Mouse (Mus musculus): ENCODE results near the gene Nfya. TPM values are rescaled to one million over a fixed set of nuclear protein-coding genes. Genes with fewer than 3 reads are reported as not detected.

Gene Nfya
- polyA plus RNA-seq, 1 experiment: 63.7 TPM

DNA sequence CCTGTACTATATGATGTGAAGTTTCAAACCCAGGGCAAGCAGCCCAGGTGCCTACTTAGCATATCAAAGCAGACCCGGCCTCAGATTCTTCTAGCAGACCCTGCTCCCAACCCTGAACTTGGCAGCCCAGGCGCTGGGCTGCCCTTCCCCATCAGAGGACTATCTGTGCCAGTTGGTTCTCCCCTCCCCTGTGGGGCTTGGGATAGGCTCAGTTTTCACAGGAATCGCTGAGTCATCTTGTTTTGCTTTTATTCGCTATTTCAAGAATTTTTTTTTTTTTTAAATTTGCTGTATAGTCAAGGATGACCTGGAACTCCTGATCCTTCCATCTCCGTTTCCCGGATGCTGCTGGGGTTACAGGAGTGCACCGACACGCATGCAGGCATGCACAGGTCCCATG is 38.0 kb upstream of the Nfya start:
- Histone ChIP-seq H3K27ac (ENCODE audit: insufficient read depth, low read depth, low read length) (no peak overlapping the region), H3K4me3 (ENCODE audit: insufficient read depth, low read length) (no peak overlapping the region), H3K4me1 (ENCODE audit: control insufficient read depth, insufficient read depth, low read length) (no peaks in the 10 kb centered on the region)
- TF ChIP-seq POLR2A (IDR thresholded peaks at IDR 0.05; ENCODE audit: borderline replicate concordance, low read depth, low read length): no peak
- no peak for TF ChIP-seq CTCF (IDR thresholded peaks at IDR 0.05; ENCODE audit: low read depth, low read length)

DNA sequence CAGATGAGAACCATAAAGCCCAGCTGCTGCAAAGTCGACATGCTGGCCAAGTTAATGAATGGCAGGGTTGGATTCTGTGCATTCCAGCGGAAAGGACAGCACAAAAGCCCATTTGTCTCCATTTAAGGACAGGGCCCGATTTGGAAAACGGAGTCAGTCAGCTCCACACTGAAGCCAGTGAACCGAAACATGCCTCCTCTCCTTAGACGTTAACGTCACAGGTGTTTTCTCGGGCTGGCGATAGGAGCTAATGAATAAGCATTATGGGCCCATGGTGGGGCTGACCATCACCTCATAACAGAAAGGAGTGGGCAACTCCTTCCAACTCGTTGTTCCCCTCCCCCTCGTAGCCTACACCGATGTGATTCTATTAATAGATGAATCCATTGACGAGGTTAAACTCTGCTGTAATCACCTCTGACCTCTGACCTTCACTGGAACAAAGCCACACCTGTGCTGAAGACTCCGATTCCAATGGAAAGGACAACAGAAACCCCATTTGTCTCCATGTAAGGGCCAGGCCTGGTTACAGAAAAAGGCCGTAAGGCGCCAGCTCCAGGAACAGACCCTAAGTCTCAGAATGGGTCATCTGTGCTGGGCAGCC is 33.9 kb upstream of the Nfya start:
- Histone ChIP-seq H3K4me1 (ENCODE audit: control insufficient read depth, insufficient read depth, low read length) (no peaks in the 10 kb centered on the region), H3K27ac (ENCODE audit: insufficient read depth, low read depth, low read length) (no peak overlapping the region), H3K4me3 (ENCODE audit: insufficient read depth, low read length) (no peak overlapping the region)
- TF ChIP-seq CTCF (IDR thresholded peaks at IDR 0.05; ENCODE audit: low read depth, low read length) (no peak), POLR2A (IDR thresholded peaks at IDR 0.05; ENCODE audit: borderline replicate concordance, low read depth, low read length) (no peak)

DNA sequence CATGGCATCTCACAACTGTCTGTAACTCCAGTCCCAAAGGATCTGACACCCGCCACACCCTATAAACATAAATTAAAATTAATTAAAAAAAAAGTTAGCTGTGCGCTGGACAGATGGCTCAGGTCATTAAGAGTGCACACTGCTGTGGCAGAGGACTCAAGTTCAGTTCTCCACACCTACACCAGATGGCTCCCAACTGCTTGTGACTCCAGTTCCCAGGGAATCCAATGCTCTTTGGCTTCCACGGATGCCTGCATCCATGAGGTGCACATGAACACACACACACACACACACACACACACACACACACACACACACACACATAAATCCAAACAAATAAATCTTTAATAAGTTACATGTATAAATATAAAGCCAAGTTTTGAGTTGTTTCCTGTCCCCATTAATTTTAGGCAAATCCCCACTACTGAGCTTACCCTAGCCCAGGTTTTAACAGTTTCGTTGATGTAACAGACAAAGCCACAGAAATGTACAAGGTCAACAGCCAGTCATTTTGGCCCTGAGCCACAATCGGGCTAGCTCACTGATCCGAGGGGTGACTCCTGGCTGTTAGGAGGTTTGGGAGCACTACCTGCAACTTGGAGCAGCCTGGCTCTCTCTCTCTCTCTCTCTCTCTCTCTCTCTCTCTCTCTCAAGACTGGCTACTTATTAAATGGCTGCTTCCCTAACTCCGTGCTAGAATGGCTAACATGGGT is 33.2 kb upstream of the Nfya start:
- TF ChIP-seq POLR2A (IDR thresholded peaks at IDR 0.05; ENCODE audit: borderline replicate concordance, low read depth, low read length): no peak
- TF ChIP-seq CTCF (IDR thresholded peaks at IDR 0.05; ENCODE audit: low read depth, low read length): no peak
- no peak overlapping the region for H3K27ac ChIP-seq (ENCODE audit: insufficient read depth, low read depth, low read length)
- H3K4me3 ChIP-seq (ENCODE audit: insufficient read depth, low read length): no peak overlapping the region
- no peaks in the 10 kb centered on the region for H3K4me1 ChIP-seq (ENCODE audit: control insufficient read depth, insufficient read depth, low read length)

DNA sequence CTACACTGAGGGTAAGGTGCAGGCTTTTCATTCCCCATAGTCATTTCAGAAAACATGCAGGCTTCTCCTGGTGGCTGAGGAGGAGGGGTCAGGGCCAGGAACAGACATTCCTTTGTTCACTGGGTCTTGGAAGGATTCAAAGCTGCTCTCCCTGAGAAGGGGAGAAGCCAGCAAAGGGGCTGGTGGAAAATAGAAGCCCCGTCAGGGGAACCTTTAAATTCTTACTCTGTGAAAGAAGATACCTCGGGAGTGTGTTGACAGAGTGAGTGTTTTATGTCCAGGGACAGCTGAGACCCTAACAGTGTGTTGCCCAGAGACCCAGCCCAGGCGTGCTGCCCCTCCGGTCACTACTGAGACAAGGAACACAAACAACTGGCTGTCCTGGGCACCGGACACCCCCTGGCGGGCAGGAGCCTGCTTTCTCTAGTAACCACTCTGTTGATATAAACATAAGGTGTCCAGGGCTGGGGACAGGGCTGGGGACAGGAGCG is 27.8 kb upstream of the Nfya start:
- Histone ChIP-seq H3K27ac (ENCODE audit: insufficient read depth, low read depth, low read length) (no peak overlapping the region), H3K4me1 (ENCODE audit: control insufficient read depth, insufficient read depth, low read length) (no peaks in the 10 kb centered on the region), H3K4me3 (ENCODE audit: insufficient read depth, low read length) (no peak overlapping the region)
- TF ChIP-seq POLR2A (IDR thresholded peaks at IDR 0.05; ENCODE audit: borderline replicate concordance, low read depth, low read length) (no peak), CTCF (IDR thresholded peaks at IDR 0.05; ENCODE audit: low read depth, low read length) (no peak)

DNA sequence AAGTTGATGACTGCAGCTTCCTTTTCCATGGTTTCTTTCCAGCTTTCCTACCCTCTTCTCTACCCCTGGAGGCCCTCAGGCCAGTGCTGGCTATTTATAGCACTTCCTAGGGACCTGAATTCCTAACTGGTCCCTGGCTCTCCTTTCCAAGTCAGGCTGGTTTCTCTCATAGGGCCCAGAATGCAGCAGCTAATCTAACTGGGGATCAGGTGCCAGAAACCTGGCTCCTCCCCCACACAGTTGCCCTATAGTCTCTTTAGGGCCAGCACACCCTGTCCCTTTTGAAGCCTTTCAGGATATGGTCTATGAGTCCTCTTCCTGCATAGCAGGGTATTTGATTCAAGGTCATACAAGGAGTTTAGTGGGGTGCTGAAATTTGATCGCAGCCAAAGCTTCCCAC is 26.8 kb upstream of the Nfya start:
- TF ChIP-seq POLR2A (IDR thresholded peaks at IDR 0.05; ENCODE audit: borderline replicate concordance, low read depth, low read length): no peak
- no peak for TF ChIP-seq CTCF (IDR thresholded peaks at IDR 0.05; ENCODE audit: low read depth, low read length)
- Histone ChIP-seq H3K27ac (ENCODE audit: insufficient read depth, low read depth, low read length) (no peak overlapping the region), H3K4me3 (ENCODE audit: insufficient read depth, low read length) (no peak overlapping the region), H3K4me1 (ENCODE audit: control insufficient read depth, insufficient read depth, low read length) (no peaks in the 10 kb centered on the region)

DNA sequence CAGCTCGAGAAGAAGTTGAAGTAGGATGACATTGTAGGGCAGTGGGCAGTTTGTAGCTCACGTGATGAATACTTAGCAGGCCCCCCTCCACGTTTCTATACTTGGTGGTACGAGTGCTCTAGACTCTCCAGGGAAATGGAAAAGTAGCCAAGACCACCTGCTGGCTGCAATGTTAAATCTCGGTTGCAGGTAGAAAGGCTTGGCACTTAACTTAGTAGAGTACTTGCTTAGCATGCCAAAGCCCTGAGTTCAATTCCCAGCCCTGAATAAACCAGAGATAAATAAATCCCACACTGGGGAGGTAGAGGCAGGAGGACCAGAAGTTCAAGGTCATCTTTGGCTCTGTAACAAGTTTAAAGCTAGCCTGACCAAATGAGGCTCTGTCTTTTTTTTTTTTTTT is 24.8 kb upstream of the Nfya start:
- Histone ChIP-seq H3K27ac (ENCODE audit: insufficient read depth, low read depth, low read length) (no peak overlapping the region), H3K4me3 (ENCODE audit: insufficient read depth, low read length) (no peak overlapping the region), H3K4me1 (ENCODE audit: control insufficient read depth, insufficient read depth, low read length) (no peaks in the 10 kb centered on the region)
- TF ChIP-seq CTCF (IDR thresholded peaks at IDR 0.05; ENCODE audit: low read depth, low read length) (no peak), POLR2A (IDR thresholded peaks at IDR 0.05; ENCODE audit: borderline replicate concordance, low read depth, low read length) (no peak)

DNA sequence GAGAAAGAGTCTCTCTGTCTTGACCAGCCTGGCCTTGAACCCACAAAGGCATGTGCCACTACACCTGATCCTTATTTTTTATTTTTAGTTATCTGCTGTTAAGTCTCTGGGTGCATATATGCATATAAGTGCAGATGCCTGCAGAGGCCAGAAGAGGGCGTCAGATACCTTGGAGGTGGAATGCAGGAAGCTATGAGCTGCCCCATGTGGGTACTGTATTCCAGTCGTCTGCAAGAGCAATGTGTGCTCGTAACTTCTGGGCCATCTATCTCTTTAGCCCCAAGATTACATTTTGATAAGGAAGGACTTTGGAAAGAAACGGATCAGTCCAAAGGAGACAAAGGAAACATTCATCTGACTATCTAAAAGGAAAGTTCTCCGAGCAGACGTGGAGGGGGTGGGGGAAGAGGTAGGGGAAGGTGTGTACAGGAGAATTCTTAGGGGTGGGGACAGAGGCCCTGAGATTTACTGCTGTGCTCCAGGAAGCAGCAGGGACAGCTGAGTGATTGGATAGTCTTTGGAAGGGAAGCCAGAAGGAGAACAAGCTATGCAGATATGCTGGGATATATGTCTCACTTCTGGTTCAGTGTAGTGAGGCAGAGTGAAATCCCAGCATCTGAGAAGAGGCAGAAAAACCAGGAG is 24.1 kb upstream of the Nfya start:
- Histone ChIP-seq H3K4me3 (ENCODE audit: insufficient read depth, low read length) (no peak overlapping the region), H3K27ac (ENCODE audit: insufficient read depth, low read depth, low read length) (no peak overlapping the region), H3K4me1 (ENCODE audit: control insufficient read depth, insufficient read depth, low read length) (no peaks in the 10 kb centered on the region)
- TF ChIP-seq CTCF (IDR thresholded peaks at IDR 0.05; ENCODE audit: low read depth, low read length) (no peak), POLR2A (IDR thresholded peaks at IDR 0.05; ENCODE audit: borderline replicate concordance, low read depth, low read length) (no peak)

DNA sequence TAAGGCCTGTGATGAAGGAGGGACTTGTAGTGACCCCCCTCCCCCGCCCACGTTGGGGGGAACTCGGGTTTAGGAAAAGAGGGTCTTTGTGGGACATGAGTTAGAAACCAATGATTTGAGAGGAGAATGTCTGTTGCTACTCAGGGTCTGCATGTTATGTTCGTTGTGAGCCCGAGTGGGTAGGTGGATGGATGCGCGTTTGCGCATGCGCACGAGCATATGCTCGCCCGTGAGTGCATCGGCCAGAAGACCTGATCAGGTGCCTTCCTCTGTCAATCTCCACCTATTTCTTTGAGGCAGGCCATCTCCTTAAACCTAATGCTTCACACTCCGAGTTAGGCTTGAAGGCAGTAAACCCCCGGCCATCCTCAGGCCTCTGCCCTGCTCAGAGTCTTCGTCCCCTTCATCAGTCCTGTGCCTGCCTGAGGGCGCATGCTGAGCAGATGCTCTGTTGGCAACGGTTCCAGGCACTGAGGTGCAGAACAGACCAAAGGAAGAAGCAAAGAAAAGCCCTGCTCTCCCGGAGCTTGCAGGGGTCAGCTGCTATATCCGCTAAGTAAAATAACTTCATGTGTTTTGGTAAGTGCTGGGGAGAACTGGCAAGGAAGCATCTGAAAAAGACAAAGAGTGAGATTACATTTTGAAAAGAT is 23.4 kb upstream of the Nfya start:
- no peak for TF ChIP-seq CTCF (IDR thresholded peaks at IDR 0.05; ENCODE audit: low read depth, low read length)
- H3K4me3 ChIP-seq (ENCODE audit: insufficient read depth, low read length): no peak overlapping the region
- no peak overlapping the region for H3K27ac ChIP-seq (ENCODE audit: insufficient read depth, low read depth, low read length)
- no peaks in the 10 kb centered on the region for H3K4me1 ChIP-seq (ENCODE audit: control insufficient read depth, insufficient read depth, low read length)

DNA sequence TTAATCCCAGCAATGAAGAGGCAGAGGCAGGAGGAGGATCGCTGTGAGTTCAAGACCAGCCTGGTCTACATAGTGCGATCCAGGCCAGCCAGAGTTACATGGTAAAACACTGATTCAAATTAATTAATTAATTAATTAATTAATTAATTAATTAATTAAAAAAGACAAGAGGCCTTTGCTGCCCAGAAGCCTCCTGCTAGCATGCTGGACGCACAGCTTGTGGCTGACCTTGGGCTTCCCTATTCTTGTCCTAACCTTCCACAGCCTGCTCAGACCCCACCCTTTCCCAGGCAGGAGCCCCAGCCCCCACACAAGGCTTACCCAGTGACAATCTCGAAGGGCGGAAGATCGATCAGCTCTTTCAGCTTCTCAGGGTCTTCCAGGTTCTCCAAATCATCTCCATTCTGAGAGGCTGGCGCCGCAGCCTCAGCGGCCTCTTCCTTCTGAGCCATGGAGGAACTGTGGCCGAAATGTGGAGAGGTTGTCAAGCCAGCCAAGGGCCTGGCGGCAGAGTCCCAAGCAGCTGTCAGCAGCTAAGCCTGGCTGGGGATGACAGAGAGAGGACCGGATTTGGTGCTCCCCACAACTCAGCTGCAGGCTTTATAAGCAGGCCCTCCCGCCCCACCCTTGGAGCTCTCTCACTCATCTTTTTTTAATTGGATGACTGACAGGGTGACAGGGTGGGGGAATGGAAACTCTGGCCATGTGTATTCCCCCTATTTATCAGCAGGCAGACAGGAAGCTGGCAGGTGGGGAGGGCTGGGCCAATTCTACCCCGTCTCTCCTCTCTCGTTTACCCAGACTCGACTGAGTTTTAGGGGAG is 22.7 kb upstream of the Nfya start, which contains the start of gene Apobec2:
Gene Apobec2 (minus strand): TSS at position 773 of the 823 bp plus-strand sequence.
- no peak within 1 kb of the TSS for H3K27ac ChIP-seq (ENCODE audit: insufficient read depth, low read depth, low read length)
- no peaks in the 10 kb centered on the region for H3K4me1 ChIP-seq (ENCODE audit: control insufficient read depth, insufficient read depth, low read length)
- H3K4me3 ChIP-seq (ENCODE audit: insufficient read depth, low read length): no peak within 1 kb of the TSS
- TF ChIP-seq POLR2A (IDR thresholded peaks at IDR 0.05; ENCODE audit: borderline replicate concordance, low read depth, low read length): no peak
- TF ChIP-seq CTCF (IDR thresholded peaks at IDR 0.05; ENCODE audit: low read depth, low read length): no peak

Data from bone marrow macrophage, adult 2 months (primary cell).